ENCODE assay signal across 15 mouse cellular contexts in genomic region chr7:49506085-49506820, GRCm38 (mm10).
DNase-seq lines count a peak whose midpoint lies in the region; ATAC-seq lines count a peak whose summit lies in the region.
"Had no signal": no experiment of that assay in that cellular context is flagged by ENCODE, and none has a peak within 500 bp of the region (broad histone marks: within the 10 kb centered on the region; RNA-seq: fewer than 3 reads in every experiment).

No protein-coding gene starts in this region.

- H3K9me3 ChIP-seq in kidney, embryonic 15.5 days (replicated peaks) = no peaks in the 10 kb centered on the region
- no peaks in the 10 kb centered on the region for H3K9me3 ChIP-seq in intestine, embryonic 16.5 days (ENCODE audit: control insufficient read depth, low read length)
- no peaks in the 10 kb centered on the region for H3K9me3 ChIP-seq in liver, embryonic 15.5 days (replicated peaks)
- no peaks in the 10 kb centered on the region for H3K9me3 ChIP-seq in hindbrain, embryonic 11.5 days (ENCODE audit: control insufficient read depth, low read length)
- H3K9me3 ChIP-seq: embryonic facial prominence, embryonic 13.5 days; forebrain, embryonic 13.5 days; neural tube, embryonic 15.5 days had no signal

- peak; percentile 75 for ATAC-seq in kidney, embryonic 15.5 days (replicated peaks; ENCODE audit: low FRiP score)
- peak; percentile 54 for ATAC-seq in intestine, embryonic 16.5 days
- ATAC-seq in liver, embryonic 15.5 days (ENCODE audit: insufficient read depth) = peak; percentile 85
- ATAC-seq in hindbrain, embryonic 11.5 days (ENCODE audit: low FRiP score) = no peak
- ATAC-seq: forebrain, embryonic 13.5 days had no signal

- no peak overlapping the region for H3K4me2 ChIP-seq in kidney, embryonic 15.5 days
- no peak overlapping the region for H3K4me2 ChIP-seq in intestine, embryonic 16.5 days (ENCODE audit: low read depth, low read length)
- peak overlapping the region; percentile 35 for H3K4me2 ChIP-seq in liver, embryonic 15.5 days
- H3K4me2 ChIP-seq in hindbrain, embryonic 11.5 days (replicated peaks; ENCODE audit: low read depth, low read length) = no peak overlapping the region
- H3K4me2 ChIP-seq: embryonic facial prominence, embryonic 13.5 days; forebrain, embryonic 13.5 days; hindbrain, embryonic 14.5 days; neural tube, embryonic 15.5 days had no signal

- no peak for DNase-seq in kidney, adult 8-10 months
- DNase-seq in R1 (ENCODE audit: low read depth, low spot score) = peak; percentile 43
- no peak for DNase-seq in hindbrain, embryonic 11.5 days (ENCODE audit: low spot score)
- no peak for DNase-seq in right cerebral cortex, adult 2 months (ENCODE audit: low spot score in 2 of 2)
- DNase-seq: cerebellum, adult 11-12 months; gastrocnemius, adult 2 months; lung, adult 18-20 months; thymus, adult 2 months had no signal

- peak overlapping the region; percentile 66 for H3K27ac ChIP-seq in kidney, embryonic 15.5 days
- H3K27ac ChIP-seq in intestine, embryonic 16.5 days (ENCODE audit: low read length) = no peak overlapping the region
- peak overlapping the region; percentile 72 for H3K27ac ChIP-seq in liver, embryonic 15.5 days (replicated peaks)
- no peak overlapping the region for H3K27ac ChIP-seq in hindbrain, embryonic 11.5 days (ENCODE audit: low read depth, low read length)
- H3K27ac ChIP-seq: embryonic facial prominence, embryonic 13.5 days; forebrain, embryonic 13.5 days; gastrocnemius, adult 2 months; hindbrain, embryonic 14.5 days; neural tube, embryonic 15.5 days had no signal

- H3K9ac ChIP-seq in kidney, embryonic 15.5 days = no peak overlapping the region
- H3K9ac ChIP-seq in intestine, embryonic 16.5 days (ENCODE audit: low read depth, low read length) = no peak overlapping the region
- no peak overlapping the region for H3K9ac ChIP-seq in liver, embryonic 15.5 days
- no peak overlapping the region for H3K9ac ChIP-seq in hindbrain, embryonic 11.5 days (ENCODE audit: low read depth, low read length)
- H3K9ac ChIP-seq: embryonic facial prominence, embryonic 13.5 days; forebrain, embryonic 13.5 days; hindbrain, embryonic 14.5 days; neural tube, embryonic 15.5 days had no signal

- 52% methylated on average over 12 of the region's 12 CpGs for WGBS in kidney, embryonic 15.5 days
- 61% methylated on average over 12 of the region's 12 CpGs for WGBS in intestine, embryonic 16.5 days
- 66% methylated on average over 12 of the region's 12 CpGs for WGBS in liver, embryonic 15.5 days (ENCODE audit: insufficient replicate concordance)
- WGBS in hindbrain, embryonic 11.5 days = 81% methylated on average over 12 of the region's 12 CpGs

- H3K27me3 ChIP-seq in kidney, embryonic 15.5 days = no peaks in the 10 kb centered on the region
- no peaks in the 10 kb centered on the region for H3K27me3 ChIP-seq in intestine, embryonic 16.5 days (replicated peaks; ENCODE audit: control insufficient read depth, insufficient read depth, low read length)
- no peaks in the 10 kb centered on the region for H3K27me3 ChIP-seq in liver, embryonic 15.5 days
- no peaks in the 10 kb centered on the region for H3K27me3 ChIP-seq in hindbrain, embryonic 11.5 days (ENCODE audit: control insufficient read depth, insufficient read depth, low read length)
- H3K27me3 ChIP-seq: embryonic facial prominence, embryonic 13.5 days; neural tube, embryonic 15.5 days had no signal

- H3K4me3 ChIP-seq in kidney, embryonic 15.5 days (replicated peaks) = no peak overlapping the region
- no peak overlapping the region for H3K4me3 ChIP-seq in intestine, embryonic 16.5 days (ENCODE audit: low read length)
- no peak overlapping the region; the same call in 1 of the 2 replicates for H3K4me3 ChIP-seq in liver, embryonic 15.5 days (replicated peaks)
- H3K4me3 ChIP-seq in hindbrain, embryonic 11.5 days (ENCODE audit: low read depth, low read length) = no peak overlapping the region
- H3K4me3 ChIP-seq: embryonic facial prominence, embryonic 13.5 days; forebrain, embryonic 13.5 days; gastrocnemius, adult 2 months; neural tube, embryonic 15.5 days had no signal

- H3K36me3 ChIP-seq in kidney, embryonic 15.5 days = no peaks in the 10 kb centered on the region
- no peaks in the 10 kb centered on the region for H3K36me3 ChIP-seq in intestine, embryonic 16.5 days (ENCODE audit: control insufficient read depth, insufficient read depth, low read length)
- no peaks in the 10 kb centered on the region for H3K36me3 ChIP-seq in liver, embryonic 15.5 days (replicated peaks)
- no peaks in the 10 kb centered on the region for H3K36me3 ChIP-seq in hindbrain, embryonic 11.5 days (ENCODE audit: control insufficient read depth, insufficient read depth, low read length)
- H3K36me3 ChIP-seq: embryonic facial prominence, embryonic 13.5 days had no signal

- peaks cover 49% of the 10 kb centered on the region for H3K4me1 ChIP-seq in kidney, embryonic 15.5 days
- peaks cover 36% of the 10 kb centered on the region for H3K4me1 ChIP-seq in intestine, embryonic 16.5 days (ENCODE audit: control insufficient read depth, insufficient read depth, low read length)
- H3K4me1 ChIP-seq in liver, embryonic 15.5 days (replicated peaks) = peaks cover 22% of the 10 kb centered on the region
- peaks cover 5% of the 10 kb centered on the region; the same call in 1 of the 2 replicates for H3K4me1 ChIP-seq in hindbrain, embryonic 11.5 days (replicated peaks; ENCODE audit: control insufficient read depth, insufficient read depth, low read length)

Comparison
In these comparisons a context has a peak if more than half of its experiments do, and no peak if none do; other contexts are left out.
1. H3K27ac ChIP-seq: peak in kidney, embryonic 15.5 days (single experiment) and liver, embryonic 15.5 days (single experiment); none in intestine, embryonic 16.5 days (single experiment) and hindbrain, embryonic 11.5 days (single experiment).